Mouse (Mus musculus) Patski (cell line): ENCODE data around the gene Rere. TPM values are rescaled to one million over a fixed set of nuclear protein-coding genes. Genes with fewer than 3 reads are reported as not detected.

Experiments
- ATAC-seq: fragments of 100-300 bp; one replicate; pipeline ENCODE4 v1.8.0; 2021
- CTCF ChIA-PET: fragments of 350-600 bp; sonication (Branson Sonifier 250); formaldehyde crosslinking; loops from one replicate; lab custom pipeline; 2022; ENCODE audit warnings: inconsistent platforms; lab: Charles Lee
- POLR2A ChIA-PET: fragments of 350-600 bp; sonication (Branson Sonifier 250); formaldehyde crosslinking; loops from one replicate; lab custom pipeline; 2022; ENCODE audit warnings: antibody characterized with exemption, inconsistent platforms; lab: Charles Lee
- DNase-seq: peaks from one replicate; pipeline ENCODE4 v3.0.0-alpha.2; 2011; ENCODE audit warnings: low read depth, low spot score
- H3K27me3 ChIP-seq: fragments of 371-371 bp; one replicate; pipeline ENCODE4 v1.5.1; 2021
- CTCF ChIP-seq: fragments of 100-300 bp; IDR thresholded peaks from one replicate; pipeline ENCODE4 v1.5.1; 2021
- in situ Hi-C: fragments of 300-500 bp; cut with MboI; formaldehyde crosslinking; loops from 3 replicates; pipeline ENCODE4 v1.11.1; 2018; ENCODE audit warnings: low pct_unique_long_range_greater_than_20kb, mixed read lengths
- polyA plus RNA-seq: library from polyadenylated mRNA; unstranded; gene quantifications from one replicate; pipeline ENCODE4 v1.2.3, GENCODE M21; 2021

The Rere gene
- polyA plus RNA-seq, 1 experiment from 2014 or later: 155 TPM

- peak; percentile 89 for DNase-seq
- ATAC-seq: peak; percentile 75
- TF ChIP-seq CTCF: no peak
- ChIA-PET CTCF (interaction anchor here (1.6 to 2.2 kb wide), 2 partner anchors 10 to 11 kb away, joined by 3 to 8 read pairs; no protein-coding TSS in a partner anchor), POLR2A (interaction anchor here (1.0 to 1.4 kb wide), 2 partner anchors 11 to 15 kb away, joined by 4 to 7 read pairs; no protein-coding TSS in a partner anchor)
- in situ Hi-C loops: no loop called here
- no peaks in the 10 kb centered on the region for H3K27me3 ChIP-seq
Measured at GRCm38 (mm10) chr4:150250549-150251422, 30.7 kb upstream of the Rere start.

GRCm38 (mm10) chr4:150254416-150254815 is 27.0 kb upstream of the Rere start:
- POLR2A ChIA-PET: no interaction called here
- no peak for TF ChIP-seq CTCF
- ATAC-seq (no peak), DNase-seq (no peak)
- in situ Hi-C loops: no loop called here
- no peaks in the 10 kb centered on the region for H3K27me3 ChIP-seq
- CTCF ChIA-PET: no interaction called here

- POLR2A ChIA-PET: interaction anchor here (0.6 kb wide), 1 partner anchor 20 kb away, joined by 3 read pairs; no protein-coding TSS in a partner anchor
- TF ChIP-seq CTCF: no peak
- ATAC-seq: no peak
- CTCF ChIA-PET: interaction anchor here (0.8 kb wide), 1 partner anchor 15 kb away, joined by 3 read pairs; no protein-coding TSS in a partner anchor
- no peaks in the 10 kb centered on the region for H3K27me3 ChIP-seq
- DNase-seq: no peak
- in situ Hi-C loops: loop anchor here (5.0 kb wide), 2 partner anchors 87 to 362 kb away; no protein-coding TSS in a partner anchor
Measured at GRCm38 (mm10) chr4:150255181-150255580, 26.3 kb upstream of the Rere start.

GRCm38 (mm10) chr4:150257252-150258204 is 23.9 kb upstream of the Rere start:
- H3K27me3 ChIP-seq: no peaks in the 10 kb centered on the region
- in situ Hi-C loops: loop anchor here (5.0 kb wide), 2 partner anchors 85 to 360 kb away; no protein-coding TSS in a partner anchor
- DNase-seq (no peak), ATAC-seq (no peak)
- CTCF ChIA-PET: interaction anchor here (0.7 to 1.4 kb wide), 6 partner anchors 9 to 208 kb away, joined by 3 to 5 read pairs (median 4); no protein-coding TSS in a partner anchor
- TF ChIP-seq CTCF: peak; percentile 76
- POLR2A ChIA-PET: interaction anchor here (0.5 to 1.1 kb wide), 2 partner anchors 23 to 25 kb away, joined by 3 to 7 read pairs; partner anchors contain the start of gene Rere

- in situ Hi-C loops: loop anchor here (5.0 kb wide), 2 partner anchors 84 to 359 kb away; no protein-coding TSS in a partner anchor
- DNase-seq: no peak
- H3K27me3 ChIP-seq: no peaks in the 10 kb centered on the region
- TF ChIP-seq CTCF: no peak
- POLR2A ChIA-PET: interaction anchor here (1.1 kb wide), 1 partner anchor 23 kb away, joined by 7 read pairs; the partner anchor contains the start of gene Rere
- ATAC-seq: no peak
- CTCF ChIA-PET: interaction anchor here (1.4 kb wide), 1 partner anchor 10 kb away, joined by 4 read pairs; no protein-coding TSS in a partner anchor
Measured at GRCm38 (mm10) chr4:150258388-150258787, 23.1 kb upstream of the Rere start.

- no peaks in the 10 kb centered on the region for H3K27me3 ChIP-seq
- in situ Hi-C loops: loop anchor here (5.0 kb wide), 2 partner anchors 83 to 358 kb away; no protein-coding TSS in a partner anchor
- no peak for TF ChIP-seq CTCF
- ChIA-PET POLR2A (interaction anchor here (0.6 kb wide), 1 partner anchor 20 kb away, joined by 3 read pairs; no protein-coding TSS in a partner anchor), CTCF (interaction anchor here (1.4 to 1.9 kb wide), 2 partner anchors 10 to 20 kb away, joined by 3 to 7 read pairs; no protein-coding TSS in a partner anchor)
- DNase-seq (no peak), ATAC-seq (no peak)
Measured at GRCm38 (mm10) chr4:150259577-150259976, 21.9 kb upstream of the Rere start.

- POLR2A ChIA-PET: no interaction called here
Measured at GRCm38 (mm10) chr4:150260111-150260510, 21.3 kb upstream of the Rere start.

GRCm38 (mm10) chr4:150260745-150261144 is 20.7 kb upstream of the Rere start:
- H3K27me3 ChIP-seq: no peaks in the 10 kb centered on the region
- ChIA-PET POLR2A (no interaction called here), CTCF (interaction anchor here (1.1 to 1.9 kb wide), 4 partner anchors 9 to 19 kb away, joined by 3 to 7 read pairs (median 3); no protein-coding TSS in a partner anchor)
- in situ Hi-C loops: loop anchor here (5.0 kb wide), 1 partner anchor 207 kb away; no protein-coding TSS in a partner anchor
- DNase-seq (no peak), ATAC-seq (no peak)
- peak; percentile 41 for TF ChIP-seq CTCF

More at GRCm38 (mm10) chr4:150260111-150260510, 21.3 kb upstream of the Rere start:
- DNase-seq: no peak
- TF ChIP-seq CTCF: no peak
- CTCF ChIA-PET: interaction anchor here (1.4 to 1.9 kb wide), 3 partner anchors 9 to 20 kb away, joined by 3 to 7 read pairs (median 3); no protein-coding TSS in a partner anchor
- no peak for ATAC-seq
- in situ Hi-C loops: loop anchor here (5.0 kb wide), 1 partner anchor 207 kb away; no protein-coding TSS in a partner anchor
- no peaks in the 10 kb centered on the region for H3K27me3 ChIP-seq

- no peak for TF ChIP-seq CTCF
- no peaks in the 10 kb centered on the region for H3K27me3 ChIP-seq
- in situ Hi-C loops: loop anchor here (5.0 kb wide), 1 partner anchor 205 kb away; no protein-coding TSS in a partner anchor
Measured at GRCm38 (mm10) chr4:150262301-150262700, 19.1 kb upstream of the Rere start.

More at GRCm38 (mm10) chr4:150262301-150262700, 19.1 kb upstream of the Rere start:
- ATAC-seq: no peak
- POLR2A ChIA-PET: no interaction called here
- CTCF ChIA-PET: interaction anchor here (1.1 to 2.3 kb wide), 3 partner anchors 21 to 203 kb away, joined by 3 to 7 read pairs (median 4); no protein-coding TSS in a partner anchor
- DNase-seq: no peak
